Mouse (Mus musculus): ENCODE data around the gene Ube2d1. TPM values are rescaled to one million over a fixed set of nuclear protein-coding genes. Genes with fewer than 3 reads are reported as not detected.

The Ube2d1 gene
- total RNA-seq (2015; ENCODE audit: low replicate concordance) (19.3 and 24.5 TPM in 2 replicates), total RNA-seq (2017; ENCODE audit: low replicate concordance) (0.83 and 4.2 TPM in 2 replicates)

DNA sequence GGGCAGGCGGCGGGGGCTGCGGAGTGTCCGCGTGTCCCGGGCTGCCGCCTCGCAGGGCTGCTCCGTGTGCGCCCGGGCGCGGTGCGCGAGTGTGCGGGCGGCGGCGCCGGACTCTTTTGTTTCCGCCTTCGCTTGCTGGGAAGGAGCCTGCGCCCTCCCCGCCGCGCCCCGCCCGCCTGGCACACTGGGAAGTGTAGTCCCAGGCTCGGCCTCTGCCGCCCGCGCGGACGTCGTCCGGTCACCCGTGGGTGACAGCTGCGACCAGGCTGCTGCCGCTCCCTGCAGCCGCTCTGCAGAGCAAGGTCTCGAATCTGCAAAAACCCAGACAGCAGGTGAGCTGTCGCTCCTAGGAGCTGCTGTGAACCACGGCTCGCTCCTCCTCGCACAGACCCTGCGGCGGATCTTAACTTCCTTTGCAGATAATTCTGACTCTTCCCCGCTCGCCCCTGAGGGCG lies at the start of gene Ube2d1:
Gene Ube2d1, minus strand, starts transcription at position 137 of the 455 bp plus-strand sequence.
- no peak for ATAC-seq (replicated peaks; ENCODE audit: low FRiP score, poor library complexity, severe bottlenecking)

DNA sequence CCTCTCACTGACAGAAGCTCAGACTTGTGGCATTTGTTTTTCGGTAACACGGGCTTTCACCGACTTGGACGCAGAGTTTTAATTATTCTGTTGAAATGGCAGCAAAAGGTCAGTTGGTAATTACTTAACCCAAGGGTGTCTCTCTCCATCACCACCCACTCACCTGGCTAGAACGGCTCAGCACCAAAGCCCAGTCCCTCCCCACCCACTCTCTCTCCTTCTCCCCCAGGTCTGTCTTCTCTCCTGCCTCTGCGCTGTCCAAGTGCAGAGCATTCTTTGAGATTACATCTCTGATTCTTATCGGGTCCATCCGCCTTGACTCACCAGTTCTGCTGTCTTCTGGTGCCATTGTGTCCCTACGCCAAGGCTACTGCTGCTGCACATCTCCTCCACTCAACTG lies 47.8 kb upstream of the Ube2d1 start:
- no peak for ATAC-seq (replicated peaks; ENCODE audit: low FRiP score, poor library complexity, severe bottlenecking)

DNA sequence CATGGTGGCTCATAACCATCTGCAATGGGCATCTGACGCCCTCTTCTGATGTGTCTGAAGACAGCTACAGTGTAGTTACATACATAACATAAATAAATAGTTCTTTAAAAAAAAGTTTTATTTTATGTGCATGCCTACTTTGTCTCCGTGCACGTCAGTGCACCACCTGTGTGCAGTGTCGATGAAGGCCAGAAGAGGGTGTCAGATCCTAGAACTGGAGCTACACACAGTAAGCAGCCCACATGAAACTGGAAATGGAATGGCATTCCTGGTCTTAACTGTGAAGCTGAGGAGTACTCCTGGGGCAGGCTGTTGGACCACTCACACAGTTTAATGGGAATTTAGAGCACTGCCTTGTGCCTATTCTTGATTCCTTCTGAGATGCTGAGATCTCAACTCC lies 47.3 kb upstream of the Ube2d1 start:
- no peak for ATAC-seq (replicated peaks; ENCODE audit: low FRiP score, poor library complexity, severe bottlenecking)

DNA sequence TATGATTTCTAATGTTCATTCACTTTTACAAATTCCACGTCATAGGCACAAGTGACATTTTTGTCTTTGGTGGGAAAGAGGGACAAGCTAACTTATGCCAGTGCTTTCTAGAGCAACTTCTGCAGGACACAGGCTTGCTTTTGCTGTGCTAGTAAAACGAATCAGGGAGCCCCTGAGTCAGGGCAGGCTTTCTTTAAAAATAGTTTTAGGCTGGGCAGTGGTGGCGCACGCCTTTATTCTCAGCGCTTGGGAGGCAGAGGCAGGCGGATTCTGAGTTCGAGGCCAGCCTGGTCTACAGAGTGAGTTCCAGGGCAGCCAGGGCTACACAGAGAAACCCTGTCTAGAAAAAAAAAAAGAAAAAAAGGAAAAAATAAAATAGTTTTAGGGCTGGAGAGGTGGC lies 46.8 kb upstream of the Ube2d1 start:
- ATAC-seq (replicated peaks; ENCODE audit: low FRiP score, poor library complexity, severe bottlenecking), result no peak

DNA sequence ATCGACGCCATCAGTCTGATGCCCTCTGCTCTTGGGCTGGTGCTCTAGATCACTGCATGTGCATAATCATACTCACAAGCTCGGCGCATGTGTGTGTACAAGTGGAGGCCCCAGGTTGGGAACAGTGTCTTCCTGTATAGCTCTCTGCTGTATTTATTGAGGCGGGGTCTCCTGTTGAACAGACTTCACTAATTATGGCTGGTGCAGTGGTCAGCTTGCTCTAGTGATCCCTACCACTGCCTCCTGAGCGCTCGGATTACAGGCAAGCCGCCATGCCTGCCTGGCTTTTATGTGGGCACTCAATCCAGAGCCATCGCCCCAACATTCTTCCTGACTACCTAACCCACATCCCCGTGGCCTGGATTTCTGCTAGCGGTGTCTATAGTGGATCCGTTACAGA lies 45.0 kb upstream of the Ube2d1 start:
- no peak for ATAC-seq (replicated peaks; ENCODE audit: low FRiP score, poor library complexity, severe bottlenecking)

DNA sequence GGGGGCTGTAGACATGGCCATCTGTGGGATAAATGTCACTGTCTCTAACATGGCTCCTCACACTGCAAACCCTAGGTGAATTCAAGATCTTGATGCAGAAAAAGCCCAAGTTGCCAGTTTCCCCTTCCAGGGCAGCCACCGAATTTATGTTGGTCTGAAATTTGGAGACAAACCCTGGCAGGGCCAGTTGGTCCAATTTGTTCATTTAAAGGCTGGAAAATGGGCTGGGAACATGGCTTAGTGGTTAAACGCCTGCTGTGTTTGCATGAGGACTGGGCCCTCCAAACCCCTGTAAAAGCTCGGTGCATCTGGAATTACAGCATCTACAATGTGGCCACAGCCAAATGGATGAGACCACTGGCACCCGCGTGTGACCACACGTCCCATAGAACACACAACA lies 44.2 kb upstream of the Ube2d1 start:
- ATAC-seq (replicated peaks; ENCODE audit: low FRiP score, poor library complexity, severe bottlenecking), result no peak

DNA sequence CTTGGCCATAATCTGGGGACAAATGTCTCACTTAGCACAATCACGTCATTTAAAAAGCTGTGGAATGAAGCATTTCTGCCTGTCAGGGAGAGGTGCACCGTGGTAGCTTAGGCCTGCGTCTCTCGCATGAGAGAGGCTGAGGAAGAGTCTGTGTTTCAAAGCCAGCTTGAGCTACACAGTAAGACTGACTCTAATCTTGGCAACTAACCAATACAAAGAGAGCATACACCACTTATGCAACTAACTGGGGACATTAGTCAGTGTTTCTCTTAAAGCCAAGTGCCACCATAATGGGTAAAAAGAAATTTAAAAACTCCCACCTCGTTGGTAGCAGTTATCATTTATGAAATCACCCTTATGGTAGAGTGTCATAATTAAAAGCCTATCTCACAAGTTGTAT lies 43.8 kb upstream of the Ube2d1 start:
- ATAC-seq (replicated peaks; ENCODE audit: low FRiP score, poor library complexity, severe bottlenecking), result no peak

DNA sequence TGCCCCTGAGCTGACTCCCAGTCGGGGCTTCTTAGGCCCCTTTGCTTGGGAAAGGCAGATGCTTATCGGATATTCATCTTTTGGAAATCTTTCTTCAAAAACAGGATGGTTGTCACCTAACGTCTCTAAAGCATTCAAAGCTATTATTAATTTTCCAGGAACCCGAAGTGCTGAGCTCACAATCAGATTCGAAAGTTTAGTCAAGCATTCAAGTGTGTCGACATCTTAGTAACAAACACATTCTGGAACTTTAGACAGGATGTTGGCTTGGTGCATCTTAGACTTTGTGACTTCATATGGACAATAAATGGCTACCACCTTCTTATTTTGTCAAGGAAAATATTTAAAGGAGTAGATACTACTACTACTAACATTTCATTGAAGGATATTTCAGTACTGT lies 43.3 kb upstream of the Ube2d1 start:
- no peak for ATAC-seq (replicated peaks; ENCODE audit: low FRiP score, poor library complexity, severe bottlenecking)

DNA sequence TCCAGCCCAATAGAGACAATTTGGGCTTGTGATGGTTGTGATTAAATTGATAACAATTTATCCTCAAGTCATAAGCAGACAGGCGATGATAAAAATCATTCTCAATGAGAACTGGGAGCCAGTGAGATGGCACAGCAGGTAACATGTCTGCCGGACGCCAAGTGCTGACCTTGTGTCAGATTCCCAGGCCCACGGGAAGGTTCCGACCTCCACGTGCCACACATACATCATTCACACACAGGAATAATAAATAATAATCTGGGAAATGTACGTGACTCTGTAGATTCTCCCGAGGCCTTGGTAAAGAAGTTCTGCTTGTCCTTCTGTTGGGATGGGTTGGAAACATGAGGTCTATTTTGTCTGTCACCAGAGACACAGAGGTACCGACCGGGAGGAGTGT lies 42.3 kb upstream of the Ube2d1 start:
- ATAC-seq (replicated peaks; ENCODE audit: low FRiP score, poor library complexity, severe bottlenecking), result no peak

DNA sequence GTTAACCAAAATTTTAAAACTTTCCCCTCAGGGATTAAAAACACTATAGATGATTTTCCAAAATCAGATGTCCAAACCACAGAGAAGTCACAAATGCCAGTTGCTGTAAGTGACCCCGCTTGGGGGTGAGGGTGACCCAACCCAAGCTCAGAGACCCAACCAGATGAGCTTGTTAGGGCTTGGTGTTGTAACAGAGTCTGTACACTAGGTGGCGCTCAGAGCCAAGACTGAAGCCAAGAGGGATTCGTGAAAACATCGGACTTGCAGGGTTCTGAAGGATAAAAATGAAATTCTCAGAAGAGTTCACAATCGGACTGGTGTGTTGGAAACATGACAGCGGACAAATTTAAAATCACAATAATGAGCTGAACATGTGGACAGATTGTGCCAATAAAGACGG lies 41.7 kb upstream of the Ube2d1 start:
- ATAC-seq (replicated peaks; ENCODE audit: low FRiP score, poor library complexity, severe bottlenecking), result peak; percentile 60; the same call in 1 of the 2 replicates

DNA sequence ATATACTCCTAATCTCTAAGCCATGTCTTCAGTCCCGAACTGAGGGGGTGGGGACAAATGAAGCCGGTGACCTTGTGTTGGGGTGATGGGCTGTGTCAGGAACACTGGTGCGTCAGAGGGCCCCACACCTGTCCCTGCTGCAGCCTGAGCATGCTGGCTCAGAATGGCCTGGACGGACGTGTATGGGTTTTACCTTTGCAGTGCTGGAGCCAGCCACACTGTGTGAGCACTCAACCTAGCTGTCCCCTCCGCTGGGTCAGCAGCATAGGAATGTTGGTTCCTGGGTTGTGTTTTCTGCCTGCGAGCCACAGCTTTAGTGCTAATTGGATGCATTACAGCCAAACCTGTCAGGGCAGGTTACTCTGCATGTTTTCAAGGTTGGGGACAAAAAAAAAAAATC lies 41.1 kb upstream of the Ube2d1 start:
- no peak for ATAC-seq (replicated peaks; ENCODE audit: low FRiP score, poor library complexity, severe bottlenecking)

DNA sequence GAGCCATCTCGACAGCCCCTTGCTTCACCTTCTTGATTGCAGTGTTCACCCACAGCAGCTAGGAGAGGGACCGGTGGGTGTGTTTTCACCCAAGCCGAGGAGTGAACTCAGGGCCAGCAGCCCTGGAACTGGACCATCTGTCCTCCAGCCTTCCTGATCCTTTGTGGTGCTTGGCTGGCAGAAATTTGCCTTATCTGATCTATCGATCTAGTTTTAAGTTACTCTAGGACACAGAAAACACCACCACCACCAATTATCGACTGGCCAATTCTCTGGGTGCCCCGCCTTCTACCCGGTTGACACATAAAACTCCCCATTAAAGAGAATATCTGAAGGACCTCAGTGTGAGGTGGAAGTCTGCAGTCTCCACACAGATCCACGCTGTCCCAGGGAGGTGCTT lies 38.6 kb upstream of the Ube2d1 start:
- ATAC-seq (replicated peaks; ENCODE audit: low FRiP score, poor library complexity, severe bottlenecking), result no peak

DNA sequence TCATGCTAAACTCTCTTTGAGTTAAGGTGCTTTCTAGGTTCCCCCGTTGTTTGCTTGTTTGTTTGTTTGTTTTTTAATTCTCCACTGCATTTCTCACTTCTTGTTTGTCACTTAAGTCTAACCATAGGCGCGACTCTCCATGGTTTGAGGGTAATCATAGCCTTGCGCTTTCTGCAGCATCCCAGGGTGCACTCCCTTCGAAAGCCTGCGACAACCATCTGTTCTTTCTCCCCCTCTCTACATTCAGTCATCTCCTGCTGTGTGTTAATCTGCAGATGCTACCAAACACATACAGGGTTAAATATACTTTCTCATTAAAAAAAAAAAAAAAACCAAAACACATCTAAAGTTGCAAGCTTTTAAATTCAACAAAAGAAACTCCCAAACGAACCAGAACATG lies 31.4 kb upstream of the Ube2d1 start:
- ATAC-seq (replicated peaks; ENCODE audit: low FRiP score, poor library complexity, severe bottlenecking), result no peak

DNA sequence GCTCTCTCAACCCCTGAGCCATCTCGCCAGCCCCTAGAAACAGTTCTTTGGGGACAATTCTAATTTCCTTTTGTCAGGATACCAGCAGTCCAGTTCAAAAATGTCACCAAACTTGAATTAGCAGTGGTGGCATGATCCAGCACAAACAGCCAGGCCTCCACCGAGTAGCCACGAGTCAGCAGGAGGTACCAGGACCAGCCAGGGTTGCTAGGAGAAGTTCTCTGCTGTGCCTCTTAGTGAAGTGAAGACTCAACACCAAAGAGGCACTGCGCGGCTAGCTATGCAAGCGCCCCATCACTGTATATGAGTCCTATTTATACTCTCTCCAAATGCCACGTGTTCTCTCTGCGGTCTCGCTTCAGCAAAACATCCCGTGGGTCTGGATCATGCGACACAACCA lies 31.0 kb upstream of the Ube2d1 start:
- ATAC-seq (replicated peaks; ENCODE audit: low FRiP score, poor library complexity, severe bottlenecking), result no peak

DNA sequence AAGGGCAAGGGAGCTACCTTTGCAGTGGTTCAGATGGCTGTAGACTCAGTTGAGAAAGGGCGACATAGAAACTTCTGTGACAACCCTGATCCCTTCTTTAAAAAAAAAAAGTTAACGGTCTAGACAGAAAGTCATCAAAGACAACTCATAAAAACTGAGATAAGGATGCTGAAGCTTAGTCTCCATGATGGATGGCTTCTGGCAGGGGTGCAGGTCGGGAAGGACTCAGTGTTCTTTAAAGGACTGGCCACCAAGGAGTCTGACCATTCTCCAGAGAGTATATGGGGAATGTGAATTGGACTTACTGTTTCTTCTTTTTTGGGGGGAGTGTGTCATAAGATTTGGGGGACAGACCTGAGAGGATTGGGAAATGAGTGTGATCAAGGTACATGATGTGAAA lies 29.5 kb upstream of the Ube2d1 start:
- ATAC-seq (replicated peaks; ENCODE audit: low FRiP score, poor library complexity, severe bottlenecking), result no peak

DNA sequence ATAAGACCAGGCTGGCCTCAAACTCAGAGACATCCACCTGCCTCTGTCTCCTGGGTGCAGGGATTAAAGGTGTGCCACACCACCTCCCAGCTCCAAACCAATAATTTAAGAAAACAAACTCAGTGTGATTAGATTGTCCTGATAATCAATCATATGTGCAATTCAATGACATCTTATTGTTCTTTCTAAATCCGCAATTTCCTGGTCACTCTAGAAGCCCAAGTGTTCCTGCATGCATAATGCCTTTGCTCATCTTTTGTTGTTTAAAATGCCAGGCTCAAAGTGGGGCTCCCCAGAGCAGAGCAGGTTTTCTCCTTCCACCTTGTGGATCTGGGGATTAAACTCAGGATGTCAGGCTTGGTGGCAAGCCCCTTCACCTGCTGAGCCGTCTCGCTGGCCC lies 25.2 kb upstream of the Ube2d1 start:
- no peak for ATAC-seq (replicated peaks; ENCODE audit: low FRiP score, poor library complexity, severe bottlenecking)

DNA sequence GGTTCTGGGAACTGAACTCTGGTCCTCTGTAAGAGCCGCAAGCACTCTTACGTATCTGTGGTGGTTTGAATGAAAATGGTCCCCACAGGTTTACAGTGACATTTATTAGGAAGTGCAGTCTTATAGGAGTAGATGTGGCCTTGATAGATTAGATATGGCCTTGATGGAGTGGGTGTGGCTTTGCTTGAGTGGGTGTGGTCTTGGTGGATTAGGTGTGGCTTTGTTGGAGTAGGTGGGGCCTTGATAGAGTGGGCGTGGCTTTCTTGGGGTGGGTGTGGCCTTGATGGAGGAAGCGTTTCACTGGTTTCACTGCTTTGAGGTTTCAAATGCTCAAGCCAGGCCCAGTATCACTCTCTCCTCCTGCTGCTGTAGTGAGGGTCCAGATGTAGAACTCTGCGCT lies 23.1 kb upstream of the Ube2d1 start:
- no peak for ATAC-seq (replicated peaks; ENCODE audit: low FRiP score, poor library complexity, severe bottlenecking)

DNA sequence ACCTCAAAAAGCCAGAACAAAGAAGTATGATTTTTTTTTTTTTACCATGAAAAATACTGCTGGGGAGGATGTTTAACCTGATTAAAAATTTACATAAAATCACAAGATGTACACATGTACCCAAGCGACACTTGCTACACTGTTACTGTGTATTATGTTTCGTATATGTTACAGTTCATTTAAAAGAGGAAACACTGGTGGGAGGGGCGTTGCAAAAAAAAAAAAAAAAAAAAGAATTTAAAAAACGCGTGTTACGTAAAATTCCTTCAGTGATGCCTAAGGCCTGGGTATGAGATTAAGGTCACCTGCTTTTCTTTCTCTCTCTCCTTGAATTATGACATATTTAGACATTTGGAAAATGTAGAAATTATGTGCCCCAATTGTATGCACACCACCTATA lies 21.7 kb upstream of the Ube2d1 start:
- no peak for ATAC-seq (replicated peaks; ENCODE audit: low FRiP score, poor library complexity, severe bottlenecking)

DNA sequence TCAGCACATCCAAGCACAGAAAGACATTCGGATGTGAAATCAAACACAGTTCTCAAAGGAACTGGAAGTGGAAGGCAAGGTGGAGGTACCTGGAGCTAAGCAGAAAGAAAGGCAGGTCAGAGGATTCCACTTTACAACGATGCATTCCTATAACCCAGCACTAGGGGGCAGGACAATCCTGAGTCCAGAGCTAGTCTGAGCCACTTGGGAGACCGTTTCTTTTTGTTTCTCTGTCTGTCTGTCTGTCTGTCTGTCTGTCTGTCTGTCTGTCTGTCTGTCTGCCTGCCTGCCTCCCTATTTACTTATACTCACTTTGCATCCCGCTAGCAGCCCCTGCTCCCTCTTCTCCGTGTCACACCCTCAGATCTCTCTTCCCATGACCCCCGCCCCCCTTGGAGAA lies 21.1 kb upstream of the Ube2d1 start:
- peak; percentile 52; the same call in 1 of the 2 replicates for ATAC-seq (replicated peaks; ENCODE audit: low FRiP score, poor library complexity, severe bottlenecking)

DNA sequence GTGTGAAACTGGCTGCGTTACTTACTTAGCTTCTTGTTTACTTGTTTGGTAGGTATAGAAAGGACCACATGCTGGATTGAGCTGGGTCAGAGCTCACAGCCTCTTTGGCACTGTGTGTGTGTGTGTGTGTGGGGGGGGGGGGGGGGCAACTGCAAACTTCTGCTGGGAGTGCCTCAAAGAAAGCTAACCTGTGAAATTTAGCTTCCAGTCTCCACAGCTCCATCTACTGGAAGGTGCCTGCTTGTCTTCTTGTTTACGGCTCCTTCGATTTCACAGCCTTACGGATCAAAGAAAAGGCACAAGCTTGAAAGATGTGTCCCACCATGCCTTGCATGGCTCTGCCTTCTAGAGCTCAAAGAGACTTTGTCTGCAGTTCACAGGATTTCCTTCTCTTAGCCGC lies 17.4 kb upstream of the Ube2d1 start:
- no peak for ATAC-seq (replicated peaks; ENCODE audit: low FRiP score, poor library complexity, severe bottlenecking)

DNA sequence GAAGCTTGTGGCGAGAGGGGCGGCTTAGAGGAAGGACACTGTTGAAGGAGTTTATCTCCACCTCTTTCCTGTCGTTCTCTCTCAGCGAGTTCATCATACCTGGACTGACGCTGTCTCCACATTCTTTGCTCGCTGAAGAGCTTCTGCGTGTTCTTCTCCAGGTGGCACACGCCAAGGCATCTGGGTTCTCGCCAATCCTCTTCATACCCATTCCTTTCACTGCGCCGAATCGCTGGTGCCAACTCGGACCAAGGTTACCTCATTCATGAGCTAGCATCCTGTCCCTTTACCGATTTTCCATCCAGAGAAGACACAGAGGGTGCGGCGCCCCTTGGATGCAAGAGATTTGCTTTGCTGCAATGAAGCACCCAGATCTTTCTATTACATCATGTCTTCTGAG lies 15.1 kb upstream of the Ube2d1 start:
- ATAC-seq (replicated peaks; ENCODE audit: low FRiP score, poor library complexity, severe bottlenecking), result no peak

DNA sequence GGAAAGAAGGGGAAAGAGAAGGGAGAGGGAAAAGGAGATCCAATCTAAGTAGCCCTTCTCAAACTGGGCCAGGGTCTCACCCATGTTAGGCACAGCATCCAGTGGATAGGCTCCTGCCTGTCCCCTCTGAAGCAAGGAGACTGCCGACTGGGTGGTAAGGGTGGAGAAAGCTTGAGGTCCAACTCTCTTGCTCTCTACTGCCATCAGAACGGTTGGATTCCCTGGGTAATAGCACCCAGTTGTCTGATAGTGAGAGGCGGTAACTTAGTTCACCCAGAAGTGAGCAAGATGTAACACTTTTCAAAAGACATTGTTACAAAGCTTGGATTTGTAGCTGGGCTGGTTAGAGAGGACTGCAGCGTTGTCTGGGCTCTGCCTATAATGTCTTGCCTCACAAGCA lies 8.2 kb upstream of the Ube2d1 start:
- ATAC-seq (replicated peaks; ENCODE audit: low FRiP score, poor library complexity, severe bottlenecking), result no peak

DNA sequence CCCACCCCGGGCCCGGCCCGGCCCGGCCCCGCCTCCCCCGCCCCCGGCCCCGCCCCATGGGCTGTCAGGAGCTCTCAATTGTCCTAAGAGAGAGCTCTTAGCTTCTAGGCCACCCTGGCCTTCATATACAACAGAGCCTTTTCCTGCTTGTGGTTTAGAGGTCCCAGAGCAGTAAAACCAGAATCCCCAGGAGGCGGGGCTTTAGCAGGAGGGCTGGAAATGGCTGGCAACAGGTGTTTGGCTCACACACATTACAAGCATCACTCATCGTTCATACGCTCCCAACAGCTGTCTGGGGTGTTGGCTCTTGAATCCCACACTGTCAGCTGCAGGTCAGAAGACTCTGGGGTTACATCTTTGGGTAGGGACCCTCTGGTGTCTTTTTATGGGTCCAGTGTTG lies 7.2 kb upstream of the Ube2d1 start:
- ATAC-seq (replicated peaks; ENCODE audit: low FRiP score, poor library complexity, severe bottlenecking), result no peak
